Mouse (Mus musculus) hindbrain, embryonic 10.5 days (tissue): ENCODE results near the gene Ssr4. TPM values are rescaled to one million over a fixed set of nuclear protein-coding genes. Genes with fewer than 3 reads are reported as not detected.
"Not testable (repeated sequence)": the region's sequence is repeated elsewhere in the genome, so short reads cannot be mapped to it uniquely, and the experiment has no call there.

Source experiments
- DNase-seq: peaks from one replicate; pipeline ENCODE4 v3.0.0-alpha.2; 2017; ENCODE audit warnings: low spot score
- H3K27ac ChIP-seq: fragments of 300-500 bp; sonication (generic); 2 replicates; pipeline ENCODE4 v1.5.1; 2016; ENCODE audit warnings: mild to moderate bottlenecking, moderate library complexity
- H3K27me3 ChIP-seq: fragments of 300-500 bp; sonication (generic); 2 replicates; pipeline ENCODE4 v1.6.1; 2016; ENCODE audit warnings: mild to moderate bottlenecking; ENCODE audit not compliant: poor library complexity, insufficient read depth, severe bottlenecking
- H3K36me3 ChIP-seq: fragments of 300-500 bp; sonication (generic); 2 replicates; pipeline ENCODE4 v1.6.1; 2016; ENCODE audit warnings: mild to moderate bottlenecking, moderate library complexity
- H3K4me1 ChIP-seq: fragments of 300-500 bp; sonication (generic); replicated peaks from 2 replicates; pipeline ENCODE4 v1.6.1; 2016; ENCODE audit warnings: mild to moderate bottlenecking
- H3K4me3 ChIP-seq: fragments of 300-500 bp; sonication (generic); 2 replicates; pipeline ENCODE4 v1.5.1; 2016; ENCODE audit warnings: mild to moderate bottlenecking, moderate library complexity
- H3K9me3 ChIP-seq: fragments of 300-500 bp; sonication (generic); 2 replicates; pipeline ENCODE4 v1.6.1; 2016; ENCODE audit warnings: mild to moderate bottlenecking, moderate library complexity
- WGBS: fragments of 180-500 bp; shearing (Covaris S2); methylation state at CpG from one replicate; pipeline ENCODE4 v1.1.7; 2016; 5-methylcytosine and 5-hydroxymethylcytosine counted together
- polyA plus RNA-seq: library from polyadenylated mRNA; unstranded; fragments of >200 nt; fragmentation: Nextera tagmentation; extraction: Ambion mirVana; gene quantifications from 2 replicates; pipeline ENCODE4 v1.2.1, GENCODE M21; 2016

Gene Ssr4
- polyA plus RNA-seq = 121 and 140 TPM in 2 replicates

DNA sequence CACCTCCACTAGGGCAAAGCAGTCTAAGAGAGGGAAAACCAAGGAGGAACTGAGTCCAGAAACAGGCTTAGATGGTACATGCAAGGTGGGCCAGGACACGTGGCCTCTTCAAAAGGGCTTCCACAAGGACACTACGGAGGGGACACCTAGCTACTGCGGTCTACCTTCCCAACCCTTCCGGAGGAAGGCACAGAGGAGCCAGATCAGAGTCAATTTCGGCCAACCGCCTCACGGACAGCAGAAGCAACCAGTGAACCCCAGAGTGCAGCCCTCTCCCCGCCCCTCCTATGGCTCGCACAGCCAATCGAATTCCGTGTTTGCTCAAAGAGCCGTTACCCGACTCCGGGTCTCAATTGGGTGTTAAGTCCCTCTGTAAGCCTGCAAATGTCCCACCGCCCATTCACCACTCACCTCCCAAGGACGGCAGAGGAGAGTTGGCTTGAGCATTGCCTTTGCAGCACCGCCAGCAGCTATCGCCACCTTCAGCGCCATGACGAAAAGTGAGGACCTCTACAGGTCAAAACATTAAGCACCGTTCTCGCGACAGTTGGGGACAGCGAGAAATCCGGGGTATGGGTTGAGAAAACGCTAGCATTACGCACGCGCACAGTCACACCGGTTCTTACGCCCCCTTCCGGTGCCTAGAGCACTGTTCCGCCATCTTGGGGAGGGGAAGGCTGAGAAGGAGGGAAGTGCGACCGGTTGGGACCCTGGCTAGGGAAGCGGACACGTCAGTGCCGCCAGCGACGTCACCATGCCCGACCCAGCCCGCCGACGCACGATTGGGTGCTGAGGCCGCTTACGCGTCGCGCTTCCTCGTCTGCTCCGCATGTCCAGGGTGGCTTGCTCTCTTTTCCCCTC, at the start of gene Ssr4, which contains the start of gene Idh3g:
TSS of gene Ssr4 (plus strand) at position 665 of the 861 bp plus-strand sequence.
TSS of gene Idh3g (minus strand) at position 534 of the 861 bp plus-strand sequence.
- whole genome bisulfite sequencing = 13% methylated on average over 52 of the region's 52 CpGs
- Histone ChIP-seq H3K27ac (peak within 1 kb of the TSS; percentile 92), H3K9me3 (no peaks in the 10 kb centered on the region), H3K4me3 (peak within 1 kb of the TSS; percentile 68), H3K4me1 (peaks cover 23% of the 10 kb centered on the region), H3K36me3 (peaks cover 41% of the 10 kb centered on the region), H3K27me3 (peaks cover 5% of the 10 kb centered on the region; the same call in 1 of the 2 replicates)
- peak; percentile 93 for DNase-seq

- H3K27ac ChIP-seq = no peak overlapping the region
- peaks cover 7% of the 10 kb centered on the region; the same call in 1 of the 2 replicates for H3K36me3 ChIP-seq
- H3K4me3 ChIP-seq = no peak overlapping the region
- peaks cover 8% of the 10 kb centered on the region; the same call in 1 of the 2 replicates for H3K27me3 ChIP-seq
- WGBS = 62% methylated on average over 1 of the region's 1 CpGs
- no peaks in the 10 kb centered on the region for H3K9me3 ChIP-seq
- DNase-seq = no peak
- H3K4me1 ChIP-seq = no peaks in the 10 kb centered on the region
These were observed 48.7 kb upstream of the Ssr4 start for GRCm38 (mm10) chrX:73738155-73738554.

DNA sequence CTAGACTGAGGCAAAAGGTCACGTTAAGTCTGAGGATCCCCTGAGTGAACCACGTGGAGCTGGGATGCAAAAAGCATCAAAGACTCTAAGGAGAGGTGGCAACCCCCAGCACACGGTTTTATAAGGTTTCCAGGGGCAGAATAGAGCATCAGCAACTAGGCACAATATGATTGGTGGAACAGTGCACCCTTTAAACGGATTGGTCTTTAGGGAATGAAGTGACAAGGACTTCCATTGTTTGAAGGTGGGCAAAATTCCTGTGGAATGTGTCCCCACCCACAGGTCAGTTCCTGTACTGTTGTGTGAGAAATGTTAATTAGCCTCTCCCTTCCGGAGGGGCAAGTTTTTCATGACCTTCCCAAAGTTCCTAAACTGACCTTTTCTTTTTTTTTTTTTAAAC, 47.7 kb upstream of the Ssr4 start:
- no peak overlapping the region for H3K4me3 ChIP-seq
- no peaks in the 10 kb centered on the region for H3K4me1 ChIP-seq
- 60% methylated on average over 5 of the region's 5 CpGs for WGBS
- peaks cover 8% of the 10 kb centered on the region; the same call in 1 of the 2 replicates for H3K27me3 ChIP-seq
- DNase-seq = no peak
- H3K36me3 ChIP-seq = peaks cover 7% of the 10 kb centered on the region; the same call in 1 of the 2 replicates
- H3K27ac ChIP-seq = no peak overlapping the region
- H3K9me3 ChIP-seq = no peaks in the 10 kb centered on the region

DNA sequence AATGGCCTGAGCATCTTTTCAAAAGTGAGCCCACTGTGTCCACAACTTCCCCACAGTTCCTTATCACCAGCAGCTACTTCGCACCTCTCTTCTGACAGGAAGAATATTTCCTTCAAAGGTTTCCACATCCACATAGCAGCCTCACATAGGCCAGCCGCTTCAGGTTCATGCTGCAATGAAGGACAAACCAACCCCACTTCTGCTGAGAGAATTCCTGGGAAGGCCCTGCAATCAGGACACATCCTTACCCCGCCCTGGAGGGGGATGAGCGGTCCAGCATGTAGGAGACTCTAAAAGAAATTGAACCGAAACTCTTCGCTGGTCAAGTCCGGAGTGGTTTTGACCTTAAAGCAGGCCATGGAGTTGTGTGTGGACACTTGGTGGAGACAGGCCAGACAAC, 47.0 kb upstream of the Ssr4 start:
- WGBS = 91% methylated on average over 7 of the region's 7 CpGs
- DNase-seq = not testable (repeated sequence)

DNA sequence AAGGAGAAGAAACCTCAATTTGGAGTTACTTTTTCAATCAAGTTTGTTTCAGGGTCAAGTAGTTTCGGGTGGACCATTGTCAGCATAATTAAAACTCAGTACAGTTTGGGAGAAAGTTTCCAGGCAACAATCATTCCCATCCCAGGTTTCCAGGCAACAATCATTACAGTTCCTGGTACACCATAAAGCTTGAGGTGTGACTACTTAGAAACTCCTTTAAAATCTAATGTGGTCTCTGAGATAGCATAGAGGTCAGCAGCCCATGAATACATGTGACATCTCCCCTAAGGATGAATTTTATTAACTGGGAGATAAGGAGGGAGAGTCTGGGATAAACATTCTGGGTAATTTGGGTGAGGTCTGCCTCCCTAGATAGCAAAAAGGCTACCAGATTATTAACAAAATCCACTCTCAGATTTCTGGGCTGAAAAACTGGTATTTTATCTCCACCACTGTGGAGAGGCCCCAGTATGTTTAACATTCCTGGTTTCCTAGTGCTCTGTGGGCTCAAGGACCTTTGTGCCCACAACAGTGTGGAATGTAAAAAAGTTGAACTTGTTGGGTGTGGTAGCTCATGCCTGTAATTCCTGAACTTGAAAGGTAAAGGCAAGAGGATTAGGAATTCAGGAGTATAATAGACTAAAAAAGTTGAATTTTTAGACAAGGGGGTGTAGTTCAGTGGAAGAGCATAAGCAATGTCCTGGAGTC, 41.9 kb upstream of the Ssr4 start:
- DNase-seq = no peak
- Histone ChIP-seq H3K36me3 (no peaks in the 10 kb centered on the region), H3K27ac (no peak overlapping the region), H3K9me3 (no peaks in the 10 kb centered on the region), H3K27me3 (no peaks in the 10 kb centered on the region), H3K4me3 (no peak overlapping the region), H3K4me1 (no peaks in the 10 kb centered on the region)
- 74% methylated on average over 1 of the region's 1 CpGs for WGBS

More for the DNA sequence above, 47.0 kb upstream of the Ssr4 start:
- not testable (repeated sequence) for H3K4me1 ChIP-seq, H3K27ac ChIP-seq, H3K9me3 ChIP-seq, H3K27me3 ChIP-seq, H3K36me3 ChIP-seq, H3K4me3 ChIP-seq

DNA sequence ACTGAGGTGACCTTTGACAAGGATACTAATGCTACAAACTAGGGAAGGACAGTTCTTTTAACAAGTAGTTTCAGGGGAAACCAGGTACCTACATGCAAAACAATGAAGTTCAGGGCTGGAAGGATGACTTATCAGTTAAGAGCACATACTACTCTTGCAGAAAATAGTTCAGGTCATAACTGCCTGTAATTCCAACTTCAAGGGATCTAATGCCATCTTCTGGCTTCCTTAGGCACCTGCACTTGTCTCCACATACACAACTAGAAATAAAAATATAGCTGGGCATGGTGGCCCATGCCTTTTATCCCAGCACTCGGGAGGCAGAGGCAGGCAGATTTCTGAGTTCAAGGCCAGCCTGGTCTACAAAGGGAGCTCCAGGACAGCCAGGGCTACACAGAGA, 37.9 kb upstream of the Ssr4 start:
- 88% methylated on average over 1 of the region's 1 CpGs for WGBS
- no peaks in the 10 kb centered on the region for H3K36me3 ChIP-seq
- no peaks in the 10 kb centered on the region for H3K27me3 ChIP-seq
- DNase-seq = no peak
- H3K27ac ChIP-seq = no peak overlapping the region
- H3K9me3 ChIP-seq = no peaks in the 10 kb centered on the region
- no peak overlapping the region for H3K4me3 ChIP-seq
- H3K4me1 ChIP-seq = no peaks in the 10 kb centered on the region

GRCm38 (mm10) chrX:73756334-73757140, 30.3 kb upstream of the Ssr4 start, which contains the start of gene Plxnb3:
TSS of gene Plxnb3 (plus strand) at chrX:73757090.
- Histone ChIP-seq H3K36me3 (no peaks in the 10 kb centered on the region), H3K9me3 (no peaks in the 10 kb centered on the region), H3K4me3 (no peak within 1 kb of the TSS), H3K27ac (no peak within 1 kb of the TSS), H3K4me1 (0 out of 2 replicates have a peak, but pooled peaks cover 6% of the 10 kb centered on the region), H3K27me3 (no peaks in the 10 kb centered on the region)
- no peak for DNase-seq
- WGBS = 71% methylated on average over 5 of the region's 5 CpGs

DNA sequence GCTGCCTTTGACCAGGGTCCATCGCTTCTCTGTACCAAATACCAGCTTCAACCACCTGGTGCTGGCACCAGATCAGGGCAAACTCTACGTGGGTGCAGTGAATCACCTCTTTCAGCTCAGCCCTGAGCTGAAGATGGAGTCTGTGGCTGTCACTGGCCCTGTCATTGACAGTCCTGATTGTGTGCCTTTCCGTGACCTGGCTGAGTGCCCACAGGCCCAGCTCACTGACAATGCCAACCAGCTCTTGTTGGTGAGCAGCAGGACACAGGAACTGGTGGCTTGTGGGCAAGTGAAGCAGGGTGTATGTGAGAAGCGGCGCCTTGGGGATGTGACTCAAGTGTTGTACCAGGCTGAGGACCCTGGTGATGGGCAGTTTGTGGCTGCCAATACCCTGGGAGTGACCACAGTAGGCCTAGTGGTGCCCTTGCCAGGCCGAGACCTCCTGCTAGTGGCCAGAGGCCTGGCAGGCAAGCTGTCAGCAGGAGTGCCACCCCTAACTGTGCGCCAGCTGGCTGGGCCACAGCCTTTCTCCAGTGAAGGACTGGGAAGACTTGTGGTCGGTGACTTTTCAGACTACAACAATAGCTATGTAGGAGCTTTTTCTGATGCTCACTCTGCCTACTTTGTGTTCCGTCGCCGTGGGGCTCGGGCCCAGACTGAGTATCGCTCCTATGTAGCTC, 28.1 kb upstream of the Ssr4 start:
- 85% methylated on average over 13 of the region's 13 CpGs for WGBS

DNA sequence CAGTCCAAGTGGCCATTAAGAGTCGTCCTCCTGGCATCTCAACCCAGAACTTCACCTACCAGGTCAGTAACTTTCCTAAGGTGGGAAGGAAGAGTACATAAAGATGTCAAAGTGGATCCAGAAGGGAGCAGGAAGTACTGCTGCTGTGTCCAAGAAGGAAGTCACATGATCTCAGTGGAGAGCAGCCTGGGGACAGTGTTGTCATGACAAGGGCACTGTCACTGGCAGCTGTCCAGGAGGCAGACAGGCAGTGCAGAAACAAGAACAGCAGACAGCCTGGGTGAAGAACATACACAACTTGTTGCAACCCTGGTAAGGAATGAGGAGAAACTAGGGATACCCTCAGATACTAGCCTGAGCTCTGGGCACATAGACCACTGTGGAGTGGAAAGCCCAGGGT, 21.5 kb upstream of the Ssr4 start:
- WGBS = 74% methylated on average over 1 of the region's 1 CpGs

More for the DNA sequence above, 28.1 kb upstream of the Ssr4 start:
- DNase-seq = no peak
- Histone ChIP-seq H3K27me3 (no peaks in the 10 kb centered on the region), H3K4me3 (no peak overlapping the region), H3K4me1 (0 out of 2 replicates have a peak, but pooled peaks cover 6% of the 10 kb centered on the region), H3K36me3 (no peaks in the 10 kb centered on the region), H3K27ac (no peak overlapping the region), H3K9me3 (no peaks in the 10 kb centered on the region)

GRCm38 (mm10) chrX:73767267-73767666, 19.6 kb upstream of the Ssr4 start:
- Histone ChIP-seq H3K27ac (no peak overlapping the region), H3K9me3 (no peaks in the 10 kb centered on the region), H3K4me1 (no peaks in the 10 kb centered on the region), H3K4me3 (no peak overlapping the region), H3K27me3 (peaks cover 6% of the 10 kb centered on the region; the same call in 1 of the 2 replicates), H3K36me3 (no peaks in the 10 kb centered on the region)
- 56% methylated on average over 9 of the region's 9 CpGs for WGBS
- peak; percentile 13 for DNase-seq

More for the DNA sequence above, 21.5 kb upstream of the Ssr4 start:
- no peak for DNase-seq
- no peaks in the 10 kb centered on the region for H3K36me3 ChIP-seq
- H3K27ac ChIP-seq = no peak overlapping the region
- H3K4me1 ChIP-seq = no peaks in the 10 kb centered on the region
- peaks cover 4% of the 10 kb centered on the region; the same call in 1 of the 2 replicates for H3K27me3 ChIP-seq
- H3K9me3 ChIP-seq = no peaks in the 10 kb centered on the region
- no peak overlapping the region for H3K4me3 ChIP-seq

DNA sequence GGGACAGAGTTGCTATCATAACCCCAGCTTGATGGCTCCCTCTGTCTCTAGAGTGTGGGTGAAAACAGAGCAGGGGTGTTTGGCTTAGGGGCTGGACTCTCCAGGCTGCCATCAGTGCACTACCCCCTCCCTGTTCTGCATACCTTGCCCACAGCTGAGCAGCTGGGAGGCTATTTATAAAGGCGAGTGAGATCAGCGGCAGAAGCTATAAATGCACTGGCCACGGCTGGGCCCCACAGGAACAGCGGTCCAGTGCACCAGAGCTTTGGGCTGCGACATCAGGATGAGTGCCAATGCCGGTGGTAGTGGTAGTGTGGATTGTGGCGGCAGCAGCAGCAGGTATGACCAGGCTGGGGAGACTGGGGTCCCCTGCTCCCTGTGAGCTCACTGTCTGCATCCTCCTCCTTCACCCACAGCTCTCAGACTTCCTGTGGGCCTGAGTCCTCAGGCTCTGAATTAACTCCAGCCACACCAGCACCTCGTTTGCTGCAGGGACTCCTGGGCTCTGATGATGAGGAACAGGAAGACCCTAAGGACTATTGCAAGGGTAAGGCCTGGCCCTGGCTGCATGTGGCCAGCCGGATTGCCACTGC, 12.6 kb upstream of the Ssr4 start, which contains the start of gene Srpk3:
TSS of gene Srpk3 (plus strand) at position 238 of the 593 bp plus-strand sequence.
- Histone ChIP-seq H3K27me3 (peaks cover 3% of the 10 kb centered on the region; the same call in 1 of the 2 replicates), H3K4me3 (no peak within 1 kb of the TSS), H3K27ac (peak within 1 kb of the TSS; percentile 23; the same call in 1 of the 2 replicates), H3K4me1 (no peaks in the 10 kb centered on the region), H3K36me3 (peaks cover 29% of the 10 kb centered on the region), H3K9me3 (no peaks in the 10 kb centered on the region)
- WGBS = 74% methylated on average over 9 of the region's 9 CpGs
- DNase-seq = no peak
